Mouse (Mus musculus) embryonic fibroblast, embryonic 13.5 days (primary cell): ENCODE measurements around the gene Acot12.

ENCODE experiments used
- CTCF ChIP-seq: IDR thresholded peaks from 2 replicates; pipeline ENCODE4 v1.5.1; 2011; ENCODE audit warnings: mild to moderate bottlenecking, control low read depth, low read length, moderate library complexity, borderline replicate concordance; ENCODE audit not compliant: insufficient read depth
- POLR2A ChIP-seq: IDR thresholded peaks from 2 replicates; pipeline ENCODE4 v1.6.1; 2011; ENCODE audit warnings: low read depth, mild to moderate bottlenecking, control low read depth, low read length, moderate library complexity

DNA sequence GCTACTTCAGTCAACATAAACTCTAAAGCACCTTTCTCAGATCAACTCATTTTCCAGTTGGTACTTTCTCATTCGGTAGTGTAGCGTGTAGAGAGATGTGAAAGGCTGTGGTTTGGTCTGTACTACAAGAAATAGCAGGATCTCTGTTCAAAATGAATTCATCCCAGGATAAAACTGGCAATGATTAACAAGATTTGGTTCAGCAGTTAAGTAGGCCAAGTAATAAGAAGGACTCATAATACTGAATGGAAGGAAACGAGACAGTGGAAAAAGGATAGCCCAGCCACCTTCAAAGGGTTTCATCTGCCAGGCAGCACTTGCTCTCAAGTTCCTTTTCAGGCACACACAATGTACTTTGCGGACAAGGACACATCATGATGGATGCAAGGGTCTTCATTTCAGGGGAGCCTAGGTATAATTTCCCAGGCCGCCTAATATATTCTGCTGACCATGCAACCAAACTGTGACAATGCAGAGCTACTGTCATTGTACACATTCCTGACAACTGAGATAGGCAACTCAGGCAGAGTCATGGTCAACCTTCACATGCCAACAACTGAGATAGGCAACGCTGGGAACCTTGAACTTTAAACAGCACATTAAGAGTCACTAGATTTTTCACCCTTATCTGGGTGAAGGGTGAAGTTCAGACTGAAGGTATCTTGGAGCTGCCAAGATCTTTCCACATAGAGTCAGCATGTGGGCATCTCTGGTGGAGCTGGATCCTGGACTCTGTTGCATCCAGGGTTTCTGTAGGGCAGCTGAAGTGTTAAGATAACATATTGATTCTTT, 20.5 kb downstream of the Acot12 start:
- TF ChIP-seq CTCF (no peak), POLR2A (no peak)
